Mouse (Mus musculus): Measurements from ENCODE around the gene Prmt2. TPM values are rescaled to one million over a fixed set of nuclear protein-coding genes. Genes with fewer than 3 reads are reported as not detected.
A peak's percentile ranks its signal among the peaks of the same experiment; 100 is the strongest.

Prmt2 gene
- total RNA-seq, 2 experiments from 2014 or later = 21.3 to 25.5 TPM

- no peak for DNase-seq (ENCODE audit: low spot score in 2 of 2)
Measured at GRCm38 (mm10) chr10:76225944-76226343, 11.7 kb downstream of the Prmt2 start.

- no peak for DNase-seq (ENCODE audit: low spot score in 2 of 2)
Measured at GRCm38 (mm10) chr10:76218240-76218639, 19.4 kb downstream of the Prmt2 start.

GRCm38 (mm10) chr10:76217056-76217455 is 20.6 kb downstream of the Prmt2 start:
- DNase-seq (ENCODE audit: low spot score in 2 of 2) = no peak

GRCm38 (mm10) chr10:76214161-76214560 is 23.5 kb downstream of the Prmt2 start:
- no peak for DNase-seq (ENCODE audit: low spot score in 2 of 2)

- no peak for DNase-seq (ENCODE audit: low spot score in 2 of 2)
Measured at GRCm38 (mm10) chr10:76212121-76212520, 25.5 kb downstream of the Prmt2 start.

- DNase-seq (ENCODE audit: low spot score in 2 of 2) = no peak
Measured at GRCm38 (mm10) chr10:76210806-76211205, 26.9 kb downstream of the Prmt2 start.

GRCm38 (mm10) chr10:76209241-76209640 is 28.4 kb downstream of the Prmt2 start:
- DNase-seq (ENCODE audit: low spot score in 2 of 2) = no peak

GRCm38 (mm10) chr10:76207262-76207796 is 30.3 kb downstream of the Prmt2 start:
- no peak for DNase-seq (ENCODE audit: low spot score in 2 of 2)

- DNase-seq (ENCODE audit: low spot score in 2 of 2) = peak in 1 of 2 experiments; percentile 25
Measured at GRCm38 (mm10) chr10:76203798-76204283, 33.8 kb downstream of the Prmt2 start.

GRCm38 (mm10) chr10:76201978-76202377 is 35.7 kb downstream of the Prmt2 start:
- peak; percentile 61 to 75 for DNase-seq (ENCODE audit: low spot score in 2 of 2)

GRCm38 (mm10) chr10:76201416-76201815 is 36.2 kb downstream of the Prmt2 start:
- no peak for DNase-seq (ENCODE audit: low spot score in 2 of 2)

GRCm38 (mm10) chr10:76188010-76188409 is 49.7 kb downstream of the Prmt2 start:
- no peak for DNase-seq (ENCODE audit: low spot score in 2 of 2)

GRCm38 (mm10) chr10:76185216-76185615 is 52.4 kb downstream of the Prmt2 start:
- no peak for DNase-seq (ENCODE audit: low spot score in 2 of 2)

GRCm38 (mm10) chr10:76174899-76175298 is 62.8 kb downstream of the Prmt2 start:
- DNase-seq (ENCODE audit: low spot score in 2 of 2) = no peak

GRCm38 (mm10) chr10:76158009-76158408 is 79.7 kb downstream of the Prmt2 start:
- DNase-seq (ENCODE audit: low spot score in 2 of 2) = no peak

- DNase-seq (ENCODE audit: low spot score in 2 of 2) = no peak
Measured at GRCm38 (mm10) chr10:76157528-76157927, 80.1 kb downstream of the Prmt2 start.

Small RNAs within 50 kb of the gene (microRNA-seq; reads per million reads assigned to microRNA genes)
- gene Mir678 = not detected

Other genes starting within 250 kb of the Prmt2 start
- gene Zfp280b, start 205.2 kb downstream of the Prmt2 start, total RNA-seq (2021) = 10 to 100 TPM; 14.6 to 14.7 TPM
- gene Slc5a4b, start 126.9 kb downstream of the Prmt2 start, total RNA-seq (2021) = not detected
- gene Slc5a4a, start 90.4 kb downstream of the Prmt2 start, total RNA-seq (2021) = not detected
- gene S100b, start 16.0 kb upstream of the Prmt2 start, total RNA-seq (2021) = 10 to 100 TPM; 13.7 to 15.3 TPM
- gene Dip2a, start 107.4 kb upstream of the Prmt2 start, total RNA-seq (2021) = 10 to 100 TPM; 19.6 to 23.9 TPM
- gene AC141477.1, start 202.6 kb upstream of the Prmt2 start, total RNA-seq (2021) = not detected
- gene Pcnt, start 204.9 kb upstream of the Prmt2 start, total RNA-seq (2021) = 10 to 100 TPM; 57.6 to 59.3 TPM
- gene 2610028H24Rik, start 211.2 kb upstream of the Prmt2 start, total RNA-seq (2021) = 1 to 10 TPM in 1 of 2 experiments, under 1 TPM in 1; 0.86 to 1.2 TPM
- gene Mcm3ap, start 231.1 kb upstream of the Prmt2 start, total RNA-seq (2021) = 10 to 100 TPM; 38.0 to 42.9 TPM
- gene Ybey, start 231.2 kb upstream of the Prmt2 start, total RNA-seq (2021) = 1 to 10 TPM; 4.2 to 5.0 TPM